Mouse (Mus musculus) lung, adult 2 months (tissue): Measurements from ENCODE around the gene Prss38.

Experiments used
- CTCF ChIP-seq: fragments of 200-500 bp; IDR thresholded peaks from 2 replicates; pipeline ENCODE4 v1.5.1; 2011; ENCODE audit warnings: mild to moderate bottlenecking, low read length, control low read depth; ENCODE audit not compliant: insufficient read depth
- POLR2A ChIP-seq: fragments of 200-500 bp; IDR thresholded peaks from 2 replicates; pipeline ENCODE4 v1.6.1; 2011; ENCODE audit warnings: low read depth, mild to moderate bottlenecking, control low read depth, low read length, borderline replicate concordance; ENCODE audit errors: extremely low read depth

- TF ChIP-seq CTCF (no peak), POLR2A (no peak)
These were observed 16.8 kb upstream of the Prss38 start for GRCm38 (mm10) chr11:59392300-59392699.
